Mouse (Mus musculus): ENCODE results near the gene Pde7b. TPM values are rescaled to one million over a fixed set of nuclear protein-coding genes. Genes with fewer than 3 reads are reported as not detected.

Pde7b gene
- polyA plus RNA-seq, 1 experiment = 9.5 TPM

GRCm38 (mm10) chr10:20684151-20684550, 40.7 kb downstream of the Pde7b start:
- WGBS = 99% methylated on average over 2 of the region's 2 CpGs
- Histone ChIP-seq H3K27me3 (replicated peaks; ENCODE audit: control insufficient read depth, insufficient read depth, low read length) (no peaks in the 10 kb centered on the region), H3K4me1 (ENCODE audit: control insufficient read depth, insufficient read depth, low read length) (no peaks in the 10 kb centered on the region), H3K27ac (ENCODE audit: insufficient read depth, low read depth, low read length) (no peak overlapping the region), H3K36me3 (ENCODE audit: control insufficient read depth, insufficient read depth, low read length) (no peaks in the 10 kb centered on the region), H3K4me3 (ENCODE audit: insufficient read depth, low read depth, low read length) (no peak overlapping the region)
- no peak for TF ChIP-seq CTCF (conservative IDR thresholded peaks at IDR 0.05; ENCODE audit: insufficient read depth, insufficient read length, low read depth, low read length)
- TF ChIP-seq POLR2A (IDR thresholded peaks at IDR 0.05; ENCODE audit: low read depth, low read length) = no peak
- DNase-seq = no peak

GRCm38 (mm10) chr10:20680986-20681385, 43.9 kb downstream of the Pde7b start:
- Histone ChIP-seq H3K27me3 (replicated peaks; ENCODE audit: control insufficient read depth, insufficient read depth, low read length) (no peaks in the 10 kb centered on the region), H3K4me1 (ENCODE audit: control insufficient read depth, insufficient read depth, low read length) (no peaks in the 10 kb centered on the region), H3K27ac (ENCODE audit: insufficient read depth, low read depth, low read length) (no peak overlapping the region), H3K4me3 (ENCODE audit: insufficient read depth, low read depth, low read length) (no peak overlapping the region), H3K36me3 (ENCODE audit: control insufficient read depth, insufficient read depth, low read length) (no peaks in the 10 kb centered on the region)
- WGBS = 95% methylated on average over 3 of the region's 3 CpGs
- TF ChIP-seq POLR2A (IDR thresholded peaks at IDR 0.05; ENCODE audit: low read depth, low read length) = no peak
- DNase-seq = no peak

- H3K36me3 ChIP-seq (ENCODE audit: control insufficient read depth, insufficient read depth, low read length) = no peaks in the 10 kb centered on the region
- no peak overlapping the region for H3K4me3 ChIP-seq (ENCODE audit: insufficient read depth, low read depth, low read length)
- no peak for TF ChIP-seq CTCF (conservative IDR thresholded peaks at IDR 0.05; ENCODE audit: insufficient read depth, insufficient read length, low read depth, low read length)
- TF ChIP-seq POLR2A (IDR thresholded peaks at IDR 0.05; ENCODE audit: low read depth, low read length) = no peak
- no peak overlapping the region for H3K27ac ChIP-seq (ENCODE audit: insufficient read depth, low read depth, low read length)
- H3K27me3 ChIP-seq (replicated peaks; ENCODE audit: control insufficient read depth, insufficient read depth, low read length) = no peaks in the 10 kb centered on the region
- peak; percentile 60 for DNase-seq
- WGBS = 44% methylated on average over 3 of the region's 3 CpGs
- H3K4me1 ChIP-seq (ENCODE audit: control insufficient read depth, insufficient read depth, low read length) = no peaks in the 10 kb centered on the region
Measured at GRCm38 (mm10) chr10:20675321-20675720, 49.6 kb downstream of the Pde7b start.

- H3K36me3 ChIP-seq (ENCODE audit: control insufficient read depth, insufficient read depth, low read length) = no peaks in the 10 kb centered on the region
- no peaks in the 10 kb centered on the region for H3K27me3 ChIP-seq (replicated peaks; ENCODE audit: control insufficient read depth, insufficient read depth, low read length)
- peak; percentile 30 for DNase-seq
- no peak overlapping the region for H3K27ac ChIP-seq (ENCODE audit: insufficient read depth, low read depth, low read length)
- no peaks in the 10 kb centered on the region for H3K4me1 ChIP-seq (ENCODE audit: control insufficient read depth, insufficient read depth, low read length)
- H3K4me3 ChIP-seq (ENCODE audit: insufficient read depth, low read depth, low read length) = no peak overlapping the region
- TF ChIP-seq CTCF (conservative IDR thresholded peaks at IDR 0.05; ENCODE audit: insufficient read depth, insufficient read length, low read depth, low read length) (no peak), POLR2A (IDR thresholded peaks at IDR 0.05; ENCODE audit: low read depth, low read length) (no peak)
- 84% methylated on average over 4 of the region's 4 CpGs for WGBS
Measured at GRCm38 (mm10) chr10:20673798-20674197, 51.1 kb downstream of the Pde7b start.

GRCm38 (mm10) chr10:20672591-20672990, 52.3 kb downstream of the Pde7b start:
- Histone ChIP-seq H3K36me3 (ENCODE audit: control insufficient read depth, insufficient read depth, low read length) (no peaks in the 10 kb centered on the region), H3K27me3 (replicated peaks; ENCODE audit: control insufficient read depth, insufficient read depth, low read length) (no peaks in the 10 kb centered on the region), H3K4me3 (ENCODE audit: insufficient read depth, low read depth, low read length) (no peak overlapping the region), H3K27ac (ENCODE audit: insufficient read depth, low read depth, low read length) (no peak overlapping the region), H3K4me1 (ENCODE audit: control insufficient read depth, insufficient read depth, low read length) (no peaks in the 10 kb centered on the region)
- no peak for TF ChIP-seq CTCF (conservative IDR thresholded peaks at IDR 0.05; ENCODE audit: insufficient read depth, insufficient read length, low read depth, low read length)
- no peak for TF ChIP-seq POLR2A (IDR thresholded peaks at IDR 0.05; ENCODE audit: low read depth, low read length)
- WGBS = 84% methylated on average over 11 of the region's 11 CpGs
- no peak for DNase-seq

GRCm38 (mm10) chr10:20671621-20672020, 53.3 kb downstream of the Pde7b start:
- Histone ChIP-seq H3K4me1 (ENCODE audit: control insufficient read depth, insufficient read depth, low read length) (no peaks in the 10 kb centered on the region), H3K36me3 (ENCODE audit: control insufficient read depth, insufficient read depth, low read length) (no peaks in the 10 kb centered on the region), H3K27me3 (replicated peaks; ENCODE audit: control insufficient read depth, insufficient read depth, low read length) (no peaks in the 10 kb centered on the region), H3K27ac (ENCODE audit: insufficient read depth, low read depth, low read length) (no peak overlapping the region), H3K4me3 (ENCODE audit: insufficient read depth, low read depth, low read length) (no peak overlapping the region)
- TF ChIP-seq POLR2A (IDR thresholded peaks at IDR 0.05; ENCODE audit: low read depth, low read length) = no peak
- no peak for TF ChIP-seq CTCF (conservative IDR thresholded peaks at IDR 0.05; ENCODE audit: insufficient read depth, insufficient read length, low read depth, low read length)
- no peak for DNase-seq
- 82% methylated on average over 5 of the region's 5 CpGs for WGBS

GRCm38 (mm10) chr10:20670541-20670940, 54.3 kb downstream of the Pde7b start:
- DNase-seq = no peak
- Histone ChIP-seq H3K4me1 (ENCODE audit: control insufficient read depth, insufficient read depth, low read length) (no peaks in the 10 kb centered on the region), H3K36me3 (ENCODE audit: control insufficient read depth, insufficient read depth, low read length) (no peaks in the 10 kb centered on the region), H3K27me3 (replicated peaks; ENCODE audit: control insufficient read depth, insufficient read depth, low read length) (no peaks in the 10 kb centered on the region), H3K27ac (ENCODE audit: insufficient read depth, low read depth, low read length) (no peak overlapping the region), H3K4me3 (ENCODE audit: insufficient read depth, low read depth, low read length) (no peak overlapping the region)
- TF ChIP-seq POLR2A (IDR thresholded peaks at IDR 0.05; ENCODE audit: low read depth, low read length) (no peak), CTCF (conservative IDR thresholded peaks at IDR 0.05; ENCODE audit: insufficient read depth, insufficient read length, low read depth, low read length) (no peak)
- 90% methylated on average over 8 of the region's 8 CpGs for WGBS

GRCm38 (mm10) chr10:20669467-20669866, 55.4 kb downstream of the Pde7b start:
- Histone ChIP-seq H3K36me3 (ENCODE audit: control insufficient read depth, insufficient read depth, low read length) (no peaks in the 10 kb centered on the region), H3K4me3 (ENCODE audit: insufficient read depth, low read depth, low read length) (no peak overlapping the region), H3K27ac (ENCODE audit: insufficient read depth, low read depth, low read length) (no peak overlapping the region), H3K4me1 (ENCODE audit: control insufficient read depth, insufficient read depth, low read length) (no peaks in the 10 kb centered on the region), H3K27me3 (replicated peaks; ENCODE audit: control insufficient read depth, insufficient read depth, low read length) (no peaks in the 10 kb centered on the region)
- DNase-seq = no peak
- TF ChIP-seq CTCF (conservative IDR thresholded peaks at IDR 0.05; ENCODE audit: insufficient read depth, insufficient read length, low read depth, low read length) (no peak), POLR2A (IDR thresholded peaks at IDR 0.05; ENCODE audit: low read depth, low read length) (no peak)
- WGBS = 88% methylated on average over 10 of the region's 10 CpGs
